Mouse (Mus musculus) limb, embryonic 14.5 days (tissue): Measurements from ENCODE around the gene Cd300lg. TPM values are rescaled to one million over a fixed set of nuclear protein-coding genes. Genes with fewer than 3 reads are reported as not detected.

ENCODE experiments used
- ATAC-seq: fragments of 200-750 bp; cut with Nextera tagmentation; 2 replicates; pipeline ENCODE4 v1.8.0; 2017; ENCODE audit warnings: low read depth, moderate number of reproducible peaks, moderate TSS enrichment; ENCODE audit not compliant: low FRiP score
- DNase-seq: peaks from one replicate; pipeline ENCODE4 v3.0.0-alpha.2; 2015; ENCODE audit warnings: low spot score
- H3K27ac ChIP-seq: fragments of 300-500 bp; sonication (generic); replicated peaks from 2 replicates; pipeline ENCODE4 v1.5.1; 2014; ENCODE audit warnings: low read depth, mild to moderate bottlenecking, low read length, moderate library complexity, mixed read lengths
- H3K27me3 ChIP-seq: fragments of 300-500 bp; sonication (generic); 2 replicates; pipeline ENCODE4 v1.6.1; 2014; ENCODE audit warnings: low read length, mixed read lengths; ENCODE audit not compliant: control insufficient read depth, insufficient read depth
- H3K36me3 ChIP-seq: fragments of 300-500 bp; sonication (generic); 2 replicates; pipeline ENCODE4 v1.6.1; 2014; ENCODE audit warnings: mild to moderate bottlenecking, low read length, moderate library complexity, mixed read lengths; ENCODE audit not compliant: control insufficient read depth, insufficient read depth
- H3K4me1 ChIP-seq: fragments of 300-500 bp; sonication (generic); 2 replicates; pipeline ENCODE4 v1.6.1; 2014; ENCODE audit warnings: antibody characterized with exemption, low read length, mixed read lengths; ENCODE audit not compliant: control insufficient read depth, insufficient read depth
- H3K4me2 ChIP-seq: fragments of 300-500 bp; sonication (generic); replicated peaks from 2 replicates; pipeline ENCODE4 v1.6.1; 2014; ENCODE audit warnings: low read depth, mild to moderate bottlenecking, low read length, moderate library complexity; ENCODE audit not compliant: severe bottlenecking
- H3K4me3 ChIP-seq: fragments of 300-500 bp; sonication (generic); replicated peaks from 2 replicates; pipeline ENCODE4 v1.5.1; 2014; ENCODE audit warnings: low read length
- H3K9ac ChIP-seq: fragments of 300-500 bp; sonication (generic); 2 replicates; pipeline ENCODE4 v1.6.1; 2014; ENCODE audit warnings: mild to moderate bottlenecking, low read depth, low read length, moderate library complexity; ENCODE audit not compliant: severe bottlenecking
- H3K9me3 ChIP-seq: fragments of 300-500 bp; sonication (generic); 2 replicates; pipeline ENCODE4 v1.6.1; 2016; ENCODE audit warnings: low read length; ENCODE audit not compliant: control insufficient read depth
- POLR2A ChIP-seq: fragments of 200-500 bp; IDR thresholded peaks from 2 replicates; pipeline ENCODE4 v1.8.0; 2012; ENCODE audit warnings: inconsistent platforms, mild to moderate bottlenecking, moderate library complexity, borderline replicate concordance; ENCODE audit not compliant: insufficient read depth, insufficient read length; ENCODE audit errors: extremely low read depth
- WGBS: fragments of 180-500 bp; shearing (Covaris S2); extraction: QIAGEN DNeasy Blood & Tissue Kit; methylation state at CpG from one replicate; pipeline ENCODE4 v1.1.7; 2014; 5-methylcytosine and 5-hydroxymethylcytosine counted together
- polyA plus RNA-seq, 2 experiments: library from polyadenylated mRNA; depleted of rRNA in 1 of 2; stranded (reverse) in 1 of 2; unstranded in 1 of 2; fragments of >200 nt; fragmentation: Nextera tagmentation in 1 of 2; extraction: Ambion mirVana in 1 of 2; gene quantifications; 2 replicates each; pipeline versions ENCODE4 v1.2.1 to v1.2.3; 2012 to 2014

Cd300lg gene
- polyA plus RNA-seq, 2 experiments, result 0.81 to 1.0 TPM

GRCm38 (mm10) chr11:102016136-102016535 is 25.2 kb upstream of the Cd300lg start:
- H3K4me2 ChIP-seq, result no peak overlapping the region
- peaks cover 11% of the 10 kb centered on the region for H3K36me3 ChIP-seq
- H3K27me3 ChIP-seq, result no peaks in the 10 kb centered on the region
- no peak for TF ChIP-seq POLR2A
- H3K4me3 ChIP-seq, result no peak overlapping the region
- 75% methylated on average over 1 of the region's 1 CpGs for WGBS
- no peaks in the 10 kb centered on the region for H3K9me3 ChIP-seq
- DNase-seq (no peak), ATAC-seq (no peak)
- H3K27ac ChIP-seq, result no peak overlapping the region
- H3K9ac ChIP-seq, result no peak overlapping the region
- H3K4me1 ChIP-seq, result no peaks in the 10 kb centered on the region

GRCm38 (mm10) chr11:102019736-102020135 is 21.6 kb upstream of the Cd300lg start:
- Histone ChIP-seq H3K4me3 (no peak overlapping the region), H3K36me3 (peaks cover 9% of the 10 kb centered on the region; the same call in 1 of the 2 replicates), H3K27me3 (no peaks in the 10 kb centered on the region), H3K27ac (no peak overlapping the region), H3K9me3 (no peaks in the 10 kb centered on the region), H3K4me2 (no peak overlapping the region), H3K9ac (no peak overlapping the region), H3K4me1 (no peaks in the 10 kb centered on the region)
- 81% methylated on average over 9 of the region's 9 CpGs for WGBS
- ATAC-seq (no peak), DNase-seq (no peak)
- TF ChIP-seq POLR2A, result no peak

- Histone ChIP-seq H3K4me3 (no peak overlapping the region), H3K27ac (no peak overlapping the region), H3K9me3 (no peaks in the 10 kb centered on the region), H3K9ac (no peak overlapping the region), H3K27me3 (no peaks in the 10 kb centered on the region), H3K4me2 (no peak overlapping the region), H3K36me3 (peaks cover 9% of the 10 kb centered on the region; the same call in 1 of the 2 replicates), H3K4me1 (peaks cover 6% of the 10 kb centered on the region; the same call in 1 of the 2 replicates)
- no peak for ATAC-seq
- 54% methylated on average over 5 of the region's 5 CpGs for WGBS
- TF ChIP-seq POLR2A, result no peak
- no peak for DNase-seq
These were observed 20.1 kb upstream of the Cd300lg start for GRCm38 (mm10) chr11:102021196-102021595.

GRCm38 (mm10) chr11:102023406-102023805 is 17.9 kb upstream of the Cd300lg start:
- Histone ChIP-seq H3K9ac (no peak overlapping the region), H3K27me3 (no peaks in the 10 kb centered on the region), H3K36me3 (peaks cover 4% of the 10 kb centered on the region; the same call in 1 of the 2 replicates), H3K4me3 (no peak overlapping the region), H3K27ac (no peak overlapping the region), H3K9me3 (no peaks in the 10 kb centered on the region), H3K4me2 (no peak overlapping the region), H3K4me1 (peaks cover 10% of the 10 kb centered on the region)
- DNase-seq, result no peak
- WGBS, result 81% methylated on average over 13 of the region's 13 CpGs
- no peak for ATAC-seq
- TF ChIP-seq POLR2A, result no peak

- H3K27ac ChIP-seq, result no peak overlapping the region
- no peak for DNase-seq
- H3K4me1 ChIP-seq, result peaks cover 10% of the 10 kb centered on the region
- H3K4me2 ChIP-seq, result no peak overlapping the region
- no peaks in the 10 kb centered on the region for H3K9me3 ChIP-seq
- H3K36me3 ChIP-seq, result peaks cover 4% of the 10 kb centered on the region; the same call in 1 of the 2 replicates
- TF ChIP-seq POLR2A, result no peak
- H3K4me3 ChIP-seq, result no peak overlapping the region
- no peak overlapping the region for H3K9ac ChIP-seq
- 87% methylated on average over 6 of the region's 6 CpGs for WGBS
- no peak for ATAC-seq
- H3K27me3 ChIP-seq, result no peaks in the 10 kb centered on the region
These were observed 17.1 kb upstream of the Cd300lg start for GRCm38 (mm10) chr11:102024084-102024758.
